Mouse (Mus musculus) brain, embryonic 14.5 days (tissue): ENCODE data around the gene P2rx3.

Experiments
- CTCF ChIP-seq: fragments of 200-500 bp; IDR thresholded peaks from 2 replicates; pipeline ENCODE4 v1.5.1; 2012; ENCODE audit warnings: inconsistent platforms, mild to moderate bottlenecking, moderate library complexity, borderline replicate concordance; ENCODE audit not compliant: insufficient read depth, insufficient read length; ENCODE audit errors: extremely low read depth
- POLR2A ChIP-seq: fragments of 200-500 bp; IDR thresholded peaks from 2 replicates; pipeline ENCODE4 v1.6.1; 2012; ENCODE audit warnings: mild to moderate bottlenecking, inconsistent platforms, borderline replicate concordance; ENCODE audit not compliant: poor library complexity, insufficient read depth, insufficient read length, severe bottlenecking; ENCODE audit errors: extremely low read depth

- TF ChIP-seq CTCF (no peak), POLR2A (no peak)
Measured at GRCm38 (mm10) chr2:85013826-85014587, 23.3 kb downstream of the P2rx3 start.
